Mouse (Mus musculus): ENCODE data around the gene Arv1. TPM values are rescaled to one million over a fixed set of nuclear protein-coding genes. Genes with fewer than 3 reads are reported as not detected.

Gene Arv1
- total RNA-seq, 2 experiments from 2014 or later: 10.3 to 12.8 TPM

Other genes starting within 250 kb of the Arv1 start
- gene Cog2, start 201.4 kb upstream of the Arv1 start, total RNA-seq (2021): 10 to 100 TPM; 35.4 to 37.7 TPM
- 10 to 100 TPM; 13.2 to 14.8 TPM for gene Agt, start 152.4 kb upstream of the Arv1 start, total RNA-seq (2021)
- not detected for gene Capn9, start 146.0 kb upstream of the Arv1 start, total RNA-seq (2021)
- 10 to 100 TPM; 56.4 to 66.5 TPM for gene 2310022B05Rik, start 58.8 kb upstream of the Arv1 start, total RNA-seq (2021)
- 10 to 100 TPM; 36.7 to 38.6 TPM for gene Ttc13, start 156 bp upstream of the Arv1 start, total RNA-seq (2021)
- gene Fam89a, start 29.7 kb downstream of the Arv1 start, total RNA-seq (2021): under 1 TPM; 0.49 to 0.53 TPM
- 1 to 10 TPM; 1.5 to 2.2 TPM for gene Trim67, start 71.0 kb downstream of the Arv1 start, total RNA-seq (2021)
- gene Gnpat, start 140.9 kb downstream of the Arv1 start, total RNA-seq (2021): 10 to 100 TPM; 57.4 to 63.2 TPM
- gene 2810004N23Rik, start 141.0 kb downstream of the Arv1 start, total RNA-seq (2021): 10 to 100 TPM; 19.5 to 23.3 TPM
- gene Exoc8, start 175.6 kb downstream of the Arv1 start, total RNA-seq (2021): 10 to 100 TPM; 33.4 to 34.2 TPM
- gene Sprtn, start 175.7 kb downstream of the Arv1 start, total RNA-seq (2021): 10 to 100 TPM; 13.0 to 13.5 TPM
- gene Egln1, start 227.2 kb downstream of the Arv1 start, total RNA-seq (2021): 10 to 100 TPM; 61.4 to 69.5 TPM